Mouse (Mus musculus): ENCODE results near the gene Gm6509. TPM values are rescaled to one million over a fixed set of nuclear protein-coding genes. Genes with fewer than 3 reads are reported as not detected.
"Not testable (repeated sequence)": the region's sequence is repeated elsewhere in the genome, so short reads cannot be mapped to it uniquely, and the experiment has no call there.

Gm6509 gene
- polyA plus RNA-seq (2015; fragmentation: Nextera tagmentation; extraction: Ambion mirVana), result not detected in 2 replicates

GRCm38 (mm10) chr5:94623679-94624078 is at the start of gene Gm6509:
Gene Gm6509 (plus strand): TSS chr5:94623979.
- H3K4me2 ChIP-seq (replicated peaks; ENCODE audit: low read depth); H3K36me3 ChIP-seq (ENCODE audit: control insufficient read depth, insufficient read depth); H3K27ac ChIP-seq (ENCODE audit: low read depth, low read length); H3K9ac ChIP-seq (ENCODE audit: low read depth, low read length); H3K27me3 ChIP-seq (replicated peaks; ENCODE audit: control insufficient read depth, insufficient read depth, low read length); ATAC-seq; H3K4me3 ChIP-seq (ENCODE audit: low read depth, low read length); H3K4me1 ChIP-seq (replicated peaks; ENCODE audit: control insufficient read depth, insufficient read depth, low read length); H3K9me3 ChIP-seq (ENCODE audit: control insufficient read depth): not testable (repeated sequence)
- WGBS, result 100% methylated on average over 1 of the region's 2 CpGs

DNA sequence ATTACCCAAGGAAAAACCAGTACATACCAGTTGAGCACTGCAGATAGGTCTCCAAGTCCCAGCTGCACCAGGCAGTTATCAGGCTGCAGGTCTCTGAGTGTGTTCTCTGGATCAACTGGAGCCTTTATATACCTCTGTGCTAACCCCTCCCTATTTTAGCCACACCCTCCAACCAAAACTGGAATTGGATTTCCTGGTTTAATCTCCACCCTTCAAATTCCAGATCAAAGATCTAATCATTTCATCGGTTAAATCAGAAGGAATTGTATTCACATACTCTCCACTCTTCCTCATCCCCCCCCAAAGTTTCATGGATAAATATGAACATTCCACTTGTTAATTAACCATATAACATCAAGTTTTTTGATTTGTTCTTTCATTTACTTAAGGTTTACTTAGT is 7.5 kb upstream of the Gm6509 start, which contains the start of gene Gm3147:
Gene Gm3147 (minus strand): TSS at position 101 of the 400 bp plus-strand sequence.
- H3K9ac ChIP-seq (ENCODE audit: low read depth, low read length); H3K36me3 ChIP-seq (ENCODE audit: control insufficient read depth, insufficient read depth); ATAC-seq; H3K27me3 ChIP-seq (replicated peaks; ENCODE audit: control insufficient read depth, insufficient read depth, low read length); H3K27ac ChIP-seq (ENCODE audit: low read depth, low read length); H3K4me3 ChIP-seq (ENCODE audit: low read depth, low read length); H3K4me1 ChIP-seq (replicated peaks; ENCODE audit: control insufficient read depth, insufficient read depth, low read length); H3K9me3 ChIP-seq (ENCODE audit: control insufficient read depth); H3K4me2 ChIP-seq (replicated peaks; ENCODE audit: low read depth): not testable (repeated sequence)
- no CpG with 5 or more reads among the region's 1 CpGs for WGBS

DNA sequence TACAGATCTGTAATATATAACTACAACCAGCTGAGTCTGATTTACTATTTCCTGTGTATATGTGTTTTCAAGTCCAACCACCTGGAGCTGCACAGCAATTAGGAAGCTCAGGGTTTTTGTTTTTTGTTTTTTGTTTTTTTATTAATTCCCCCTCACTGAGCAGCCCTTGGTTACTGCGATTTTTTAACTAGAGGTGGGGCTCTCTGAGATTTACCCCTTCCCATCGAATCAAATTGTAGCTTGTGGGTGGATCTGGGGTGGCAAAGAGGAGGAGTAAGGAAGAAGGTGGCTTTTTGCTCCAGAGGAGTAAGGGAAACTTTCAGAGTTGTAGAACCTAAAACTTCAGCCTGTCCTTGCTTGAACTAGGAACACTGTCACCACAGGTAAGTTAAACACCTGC is 24.3 kb downstream of the Gm6509 start, which contains the start of gene Gm6205:
Gene Gm6205 (plus strand): TSS at position 301 of the 400 bp plus-strand sequence.
- not testable (repeated sequence) for H3K4me2 ChIP-seq (replicated peaks; ENCODE audit: low read depth); H3K27ac ChIP-seq (ENCODE audit: low read depth, low read length); ATAC-seq; H3K4me1 ChIP-seq (replicated peaks; ENCODE audit: control insufficient read depth, insufficient read depth, low read length); H3K9me3 ChIP-seq (ENCODE audit: control insufficient read depth); H3K27me3 ChIP-seq (replicated peaks; ENCODE audit: control insufficient read depth, insufficient read depth, low read length); H3K36me3 ChIP-seq (ENCODE audit: control insufficient read depth, insufficient read depth); H3K4me3 ChIP-seq (ENCODE audit: low read depth, low read length); H3K9ac ChIP-seq (ENCODE audit: low read depth, low read length)
- no CpG with 5 or more reads among the region's 2 CpGs for WGBS

Other genes starting within 250 kb of the Gm6509 start
- gene Gm7682, start 178.2 kb upstream of the Gm6509 start, polyA plus RNA-seq (2015; fragmentation: Nextera tagmentation; extraction: Ambion mirVana), result not detected in 2 replicates
- gene Gm3139, start 97.7 kb upstream of the Gm6509 start, polyA plus RNA-seq (2015; fragmentation: Nextera tagmentation; extraction: Ambion mirVana), result not detected in 2 replicates
- gene Gm3147, start 7.6 kb upstream of the Gm6509 start, polyA plus RNA-seq (2015; fragmentation: Nextera tagmentation; extraction: Ambion mirVana), result not detected in 2 replicates
- not detected in 2 replicates for gene Gm6205, start 24.4 kb downstream of the Gm6509 start, polyA plus RNA-seq (2015; fragmentation: Nextera tagmentation; extraction: Ambion mirVana)
- gene Gm3183, start 241.5 kb downstream of the Gm6509 start, polyA plus RNA-seq (2015; fragmentation: Nextera tagmentation; extraction: Ambion mirVana), result not detected in 2 replicates

All from intestine, postnatal 0 days (tissue).